Mouse (Mus musculus): ENCODE measurements at regions not wholly inside any gene's neighbourhood (a gene's known extent, or its start where the extent isn't known, plus 50 kb on each side); places are given as distances from the start of the nearest gene placed in this dataset.

DNA sequence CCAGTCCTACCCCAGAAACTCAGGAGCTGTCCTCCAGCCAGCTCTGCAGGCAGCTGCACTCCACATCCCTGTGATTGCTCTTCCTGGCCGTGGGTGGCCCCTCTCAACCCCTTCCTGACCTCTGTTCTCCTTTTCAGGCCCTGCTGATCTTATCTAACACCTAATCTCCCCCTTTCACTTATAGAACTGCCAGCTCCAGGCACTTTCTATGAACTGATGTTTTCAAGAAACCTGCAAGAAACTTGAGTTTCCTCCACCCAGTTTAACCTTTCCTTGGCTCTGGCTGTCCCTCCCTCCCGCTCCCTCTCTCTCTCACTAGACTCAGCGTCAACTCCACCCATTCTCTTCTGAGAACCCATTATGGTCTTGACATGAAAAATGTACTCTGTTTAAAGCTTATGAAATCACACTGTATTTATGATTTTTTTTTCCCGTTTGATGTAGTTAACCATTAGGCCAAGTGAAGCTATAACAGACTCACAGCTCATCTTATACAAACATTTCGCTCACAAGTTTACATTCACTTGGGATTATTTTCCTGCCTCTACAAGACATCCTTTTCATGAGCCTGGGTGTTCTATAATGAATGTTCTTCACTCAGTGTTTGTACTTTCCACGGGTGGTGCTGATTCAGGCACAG, 279.8 kb upstream of the Foxq1 start:
- 44% methylated on average over 6 of the region's 6 CpGs for WGBS (ENCODE audit: insufficient replicate concordance)
- Histone ChIP-seq H3K36me3 (no peaks in the 10 kb centered on the region), H3K4me3 (no peak overlapping the region), H3K27me3 (replicated peaks) (no peaks in the 10 kb centered on the region), H3K4me1 (no peaks in the 10 kb centered on the region), H3K27ac (no peak overlapping the region), H3K4me2 (no peak overlapping the region), H3K9ac (no peak overlapping the region), H3K9me3 (replicated peaks) (no peaks in the 10 kb centered on the region)
- no peak for ATAC-seq

DNA sequence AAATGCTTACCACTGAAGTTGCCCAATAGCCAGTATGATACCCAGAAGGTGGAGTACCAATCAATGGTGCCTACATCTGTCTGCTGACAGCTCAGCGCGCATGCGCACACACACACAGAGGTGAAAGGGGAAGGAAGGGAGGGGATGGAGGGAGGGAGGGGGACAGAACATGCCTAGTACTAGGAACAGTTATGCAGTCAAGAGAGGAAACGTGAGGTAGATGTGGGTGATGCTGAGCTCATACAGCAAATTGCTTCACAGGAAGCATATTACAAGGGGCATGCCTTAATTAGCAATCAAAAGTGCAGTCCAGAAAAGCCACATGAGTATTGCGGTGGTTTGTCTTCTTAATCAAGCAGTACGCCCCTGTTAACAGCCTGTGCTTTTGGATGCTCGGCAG, 265.3 kb upstream of the Foxq1 start:
- H3K36me3 ChIP-seq = no peaks in the 10 kb centered on the region
- ATAC-seq = no peak
- H3K4me2 ChIP-seq = no peak overlapping the region
- H3K4me3 ChIP-seq = no peak overlapping the region
- H3K27me3 ChIP-seq (replicated peaks) = no peaks in the 10 kb centered on the region
- H3K9me3 ChIP-seq (replicated peaks) = no peaks in the 10 kb centered on the region
- no peak overlapping the region for H3K9ac ChIP-seq
- H3K4me1 ChIP-seq = no peaks in the 10 kb centered on the region
- 74% methylated on average over 7 of the region's 7 CpGs for WGBS (ENCODE audit: insufficient replicate concordance)
- no peak overlapping the region for H3K27ac ChIP-seq

DNA sequence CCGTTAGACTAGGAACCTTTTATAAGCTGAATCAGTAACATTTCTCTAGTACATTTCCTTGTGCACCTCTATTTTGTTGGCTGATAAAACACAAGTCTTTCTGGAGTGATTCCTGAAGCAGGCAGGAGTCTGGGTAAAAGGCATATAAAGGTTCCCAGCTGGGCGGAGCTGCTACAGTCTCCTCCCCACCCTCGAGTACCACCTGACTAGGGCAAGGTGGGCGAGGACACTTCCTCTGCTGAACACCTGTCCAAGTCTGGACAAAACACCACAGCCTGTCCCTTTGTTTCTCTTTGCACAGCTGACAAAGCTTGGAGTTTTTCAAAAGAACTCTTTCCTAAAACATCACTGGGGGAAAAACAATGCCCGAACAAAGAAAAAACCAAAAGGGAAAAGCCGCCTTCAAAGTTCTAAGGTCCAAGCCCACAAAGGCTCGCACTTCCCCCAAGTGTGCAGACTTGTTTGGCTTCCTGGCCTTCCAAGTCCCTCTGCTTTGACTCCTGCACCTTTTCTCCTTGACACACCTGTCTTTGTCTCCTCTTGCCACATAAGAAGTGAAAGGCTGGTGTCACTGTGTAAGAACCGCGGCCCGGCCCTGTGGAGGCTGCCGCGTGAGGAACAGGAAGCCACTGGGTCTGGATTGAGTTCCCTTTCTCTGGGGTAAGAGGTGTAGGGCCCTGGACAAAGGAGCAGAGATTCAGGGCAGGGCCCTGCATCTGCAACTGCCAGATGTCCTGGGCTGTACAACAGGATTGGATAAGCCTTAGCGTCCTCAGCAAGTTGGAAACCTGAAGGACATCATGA, 263.1 kb upstream of the Foxq1 start:
- no peak for ATAC-seq

DNA sequence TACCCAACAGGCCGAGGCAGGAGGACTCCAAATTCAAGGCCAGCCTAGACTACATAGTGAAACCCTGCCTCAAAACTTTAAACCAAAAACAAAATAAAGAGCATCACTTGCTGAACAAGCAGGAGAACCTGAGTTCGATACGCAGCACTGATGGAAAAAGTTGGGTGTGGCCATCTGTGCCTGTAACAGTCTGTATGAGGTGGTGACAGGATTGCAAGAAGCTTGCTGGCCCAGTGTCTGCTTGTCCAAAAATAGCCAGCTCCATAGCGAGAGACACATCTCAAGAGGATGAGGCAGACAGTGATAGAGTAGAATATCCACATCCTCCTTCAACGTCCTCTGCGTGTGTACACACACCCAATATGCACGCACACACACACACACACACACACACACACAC, 261.9 kb upstream of the Foxq1 start:
- no peak overlapping the region for H3K4me2 ChIP-seq
- no peaks in the 10 kb centered on the region for H3K4me1 ChIP-seq
- WGBS (ENCODE audit: insufficient replicate concordance) = 69% methylated on average over 7 of the region's 7 CpGs
- no peaks in the 10 kb centered on the region for H3K27me3 ChIP-seq (replicated peaks)
- H3K9ac ChIP-seq = no peak overlapping the region
- H3K27ac ChIP-seq = no peak overlapping the region
- no peaks in the 10 kb centered on the region for H3K9me3 ChIP-seq (replicated peaks)
- no peak overlapping the region for H3K4me3 ChIP-seq
- no peaks in the 10 kb centered on the region for H3K36me3 ChIP-seq
- ATAC-seq = no peak

More for the DNA sequence above, 263.1 kb upstream of the Foxq1 start:
- H3K27me3 ChIP-seq (replicated peaks) = no peaks in the 10 kb centered on the region
- no peak overlapping the region for H3K9ac ChIP-seq
- no peaks in the 10 kb centered on the region for H3K9me3 ChIP-seq (replicated peaks)
- no peaks in the 10 kb centered on the region for H3K4me1 ChIP-seq
- 63% methylated on average over 13 of the region's 13 CpGs for WGBS (ENCODE audit: insufficient replicate concordance)
- H3K4me2 ChIP-seq = no peak overlapping the region
- H3K36me3 ChIP-seq = no peaks in the 10 kb centered on the region
- H3K27ac ChIP-seq = no peak overlapping the region
- no peak overlapping the region for H3K4me3 ChIP-seq

DNA sequence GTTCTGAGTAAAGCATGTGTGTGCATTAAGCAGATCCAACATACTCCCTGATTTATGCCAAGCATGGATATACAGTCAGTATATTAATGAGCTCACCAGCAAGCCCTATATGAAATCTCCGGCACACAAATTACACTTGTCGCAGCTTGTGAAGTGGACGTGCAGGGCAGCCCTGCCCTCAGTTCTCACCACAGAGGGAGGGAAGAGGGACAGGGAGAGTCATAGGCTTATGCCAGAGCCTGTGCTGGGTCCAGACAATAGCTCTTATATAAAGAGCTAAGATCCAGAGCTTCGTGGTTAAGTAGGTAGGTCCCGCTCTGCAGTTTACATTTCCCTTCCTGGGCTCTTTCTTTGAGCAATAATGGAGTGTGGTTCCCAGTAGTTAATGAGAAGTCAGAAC, 252.7 kb upstream of the Foxq1 start:
- H3K4me1 ChIP-seq = no peaks in the 10 kb centered on the region
- 61% methylated on average over 5 of the region's 5 CpGs for WGBS (ENCODE audit: insufficient replicate concordance)
- H3K27me3 ChIP-seq (replicated peaks) = no peaks in the 10 kb centered on the region
- no peaks in the 10 kb centered on the region for H3K9me3 ChIP-seq (replicated peaks)
- no peak overlapping the region for H3K4me2 ChIP-seq
- H3K27ac ChIP-seq = no peak overlapping the region
- H3K4me3 ChIP-seq = no peak overlapping the region
- H3K36me3 ChIP-seq = no peaks in the 10 kb centered on the region
- ATAC-seq = no peak
- no peak overlapping the region for H3K9ac ChIP-seq

DNA sequence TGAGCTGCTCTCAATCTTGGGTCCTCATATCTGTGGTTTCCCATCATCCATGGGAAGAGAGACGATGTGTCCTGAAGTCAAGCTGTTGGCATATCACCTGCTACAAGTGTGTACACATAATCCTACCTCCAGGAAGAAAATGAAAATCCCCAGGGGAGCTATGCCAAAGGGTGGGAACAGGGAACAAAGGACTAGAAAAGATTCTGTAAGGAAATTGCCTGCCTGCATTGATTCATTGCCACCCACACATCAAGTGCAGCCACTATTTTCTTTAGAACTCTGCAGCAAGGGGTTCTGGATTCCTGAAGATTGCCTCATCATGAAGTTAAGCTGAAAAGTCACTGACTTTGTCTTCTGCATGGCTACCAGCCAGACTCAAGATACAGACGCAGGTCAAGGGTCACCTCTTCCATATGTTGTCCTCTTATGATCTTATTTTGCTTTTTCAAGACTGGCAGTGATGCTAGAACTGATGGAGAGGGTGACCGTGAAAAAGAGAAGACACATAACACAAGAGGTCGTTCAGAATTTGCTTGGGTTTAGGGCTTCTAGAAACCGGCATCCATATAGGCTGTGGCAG, 251.6 kb upstream of the Foxq1 start:
- Histone ChIP-seq H3K4me1 (no peaks in the 10 kb centered on the region), H3K27me3 (replicated peaks) (no peaks in the 10 kb centered on the region), H3K36me3 (no peaks in the 10 kb centered on the region), H3K9me3 (replicated peaks) (no peaks in the 10 kb centered on the region), H3K9ac (no peak overlapping the region), H3K27ac (no peak overlapping the region), H3K4me2 (no peak overlapping the region), H3K4me3 (no peak overlapping the region)
- 64% methylated on average over 5 of the region's 5 CpGs for whole genome bisulfite sequencing (ENCODE audit: insufficient replicate concordance)
- no peak for ATAC-seq

DNA sequence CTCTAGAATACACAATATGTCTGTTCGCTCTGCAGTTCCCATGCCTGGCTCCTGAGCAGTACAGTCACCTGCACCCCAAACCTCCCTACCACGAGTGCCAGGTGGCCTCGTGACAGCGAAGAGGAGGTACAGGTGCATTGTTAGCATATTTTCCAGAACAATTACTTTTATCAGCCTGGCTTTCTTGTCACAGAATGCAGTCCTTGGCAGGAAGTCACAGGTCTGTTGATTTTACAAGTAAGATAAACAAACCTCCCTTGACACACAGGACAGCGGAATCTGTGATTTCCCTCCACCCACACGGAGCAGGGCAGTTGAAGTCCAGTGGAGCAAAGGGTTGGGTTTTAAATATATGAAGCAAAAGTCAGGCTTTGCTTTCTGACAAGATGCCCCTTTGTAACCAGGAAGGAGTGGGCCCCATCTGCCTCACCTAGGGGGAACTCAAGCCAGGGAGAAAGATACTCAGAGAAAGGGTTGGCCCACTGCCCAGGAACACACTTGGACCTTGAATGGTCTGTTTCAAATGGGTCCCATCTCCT, 246.8 kb upstream of the Foxq1 start:
- Histone ChIP-seq H3K4me3 (no peak overlapping the region), H3K9ac (no peak overlapping the region), H3K27ac (no peak overlapping the region), H3K27me3 (replicated peaks) (no peaks in the 10 kb centered on the region), H3K36me3 (no peaks in the 10 kb centered on the region), H3K4me1 (no peaks in the 10 kb centered on the region), H3K9me3 (replicated peaks) (no peaks in the 10 kb centered on the region), H3K4me2 (no peak overlapping the region)
- 34% methylated on average over 6 of the region's 6 CpGs for WGBS (ENCODE audit: insufficient replicate concordance)
- no peak for ATAC-seq

DNA sequence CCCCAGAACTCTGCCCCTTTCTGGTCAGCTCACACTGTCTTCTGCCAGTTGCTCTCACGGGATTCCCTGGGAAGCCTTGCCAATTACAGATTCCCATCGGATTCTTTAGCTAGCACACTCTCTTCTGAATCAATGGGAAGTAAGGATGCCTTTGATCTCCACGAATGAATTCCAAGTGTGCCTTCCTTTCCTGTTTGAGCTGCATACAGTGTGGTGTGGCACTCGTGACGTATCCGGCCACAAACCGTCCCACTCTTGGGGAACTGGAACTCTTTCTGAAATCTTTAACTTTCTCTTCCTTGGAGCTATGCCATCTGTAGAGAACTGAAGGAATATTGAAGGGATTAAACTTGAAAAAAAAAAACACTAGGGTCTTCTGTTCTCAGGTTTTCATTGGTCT, 243.2 kb upstream of the Foxq1 start:
- no peaks in the 10 kb centered on the region for H3K9me3 ChIP-seq (replicated peaks)
- no peaks in the 10 kb centered on the region for H3K36me3 ChIP-seq
- H3K9ac ChIP-seq = no peak overlapping the region
- H3K4me2 ChIP-seq = no peak overlapping the region
- no peak overlapping the region for H3K4me3 ChIP-seq
- H3K27ac ChIP-seq = no peak overlapping the region
- no peaks in the 10 kb centered on the region for H3K27me3 ChIP-seq (replicated peaks)
- no peak for ATAC-seq
- WGBS (ENCODE audit: insufficient replicate concordance) = 47% methylated on average over 7 of the region's 7 CpGs
- no peaks in the 10 kb centered on the region for H3K4me1 ChIP-seq

DNA sequence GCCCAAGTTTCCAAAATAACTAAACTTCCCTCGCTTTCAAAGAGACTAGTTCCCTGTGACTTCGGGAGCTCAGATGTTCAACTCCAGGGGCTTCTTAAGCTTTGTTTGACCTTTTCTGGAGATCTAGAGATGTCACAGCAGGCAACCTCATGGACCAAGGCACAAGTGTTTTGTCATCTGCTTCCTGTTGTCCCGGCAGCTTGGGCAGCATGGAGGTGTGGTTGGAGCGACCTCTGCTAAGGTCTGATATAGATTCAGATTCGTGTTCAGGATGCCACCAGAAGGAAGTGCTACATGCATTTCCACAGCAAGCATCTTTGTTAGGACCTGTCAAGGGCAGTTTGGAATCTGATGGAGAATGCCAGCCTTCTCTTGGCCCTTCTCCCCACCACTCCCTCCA, 242.1 kb upstream of the Foxq1 start:
- no peaks in the 10 kb centered on the region for H3K9me3 ChIP-seq (replicated peaks)
- H3K27me3 ChIP-seq (replicated peaks) = no peaks in the 10 kb centered on the region
- no peak overlapping the region for H3K4me3 ChIP-seq
- no peaks in the 10 kb centered on the region for H3K36me3 ChIP-seq
- no peak overlapping the region for H3K9ac ChIP-seq
- no peak overlapping the region for H3K4me2 ChIP-seq
- 31% methylated on average over 5 of the region's 5 CpGs for WGBS (ENCODE audit: insufficient replicate concordance)
- H3K27ac ChIP-seq = no peak overlapping the region
- no peak for ATAC-seq
- H3K4me1 ChIP-seq = no peaks in the 10 kb centered on the region

DNA sequence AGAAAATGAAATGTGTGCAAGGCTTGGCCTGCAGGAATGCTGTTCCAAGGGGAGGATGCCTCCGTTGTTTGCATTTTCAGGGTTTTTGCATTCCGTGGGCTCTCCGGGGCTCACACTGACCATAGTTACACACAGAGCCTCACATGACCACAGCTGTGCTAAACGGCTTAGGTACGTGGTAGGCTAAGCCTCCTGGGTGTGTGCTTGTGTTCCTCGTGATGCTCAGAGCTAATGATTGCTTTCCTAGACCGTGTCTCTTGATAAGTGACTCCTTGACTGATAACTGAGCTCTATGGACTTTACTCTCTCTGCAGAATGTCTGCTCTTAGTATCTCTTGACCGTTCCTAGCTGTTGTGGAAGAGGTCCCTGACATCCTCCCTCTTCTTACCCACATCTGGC, 238.9 kb upstream of the Foxq1 start:
- Histone ChIP-seq H3K4me1 (no peaks in the 10 kb centered on the region), H3K27ac (no peak overlapping the region), H3K4me2 (no peak overlapping the region), H3K9ac (no peak overlapping the region), H3K9me3 (replicated peaks) (no peaks in the 10 kb centered on the region), H3K36me3 (no peaks in the 10 kb centered on the region), H3K27me3 (replicated peaks) (no peaks in the 10 kb centered on the region), H3K4me3 (no peak overlapping the region)
- ATAC-seq = no peak
- 61% methylated on average over 8 of the region's 8 CpGs for WGBS (ENCODE audit: insufficient replicate concordance)

DNA sequence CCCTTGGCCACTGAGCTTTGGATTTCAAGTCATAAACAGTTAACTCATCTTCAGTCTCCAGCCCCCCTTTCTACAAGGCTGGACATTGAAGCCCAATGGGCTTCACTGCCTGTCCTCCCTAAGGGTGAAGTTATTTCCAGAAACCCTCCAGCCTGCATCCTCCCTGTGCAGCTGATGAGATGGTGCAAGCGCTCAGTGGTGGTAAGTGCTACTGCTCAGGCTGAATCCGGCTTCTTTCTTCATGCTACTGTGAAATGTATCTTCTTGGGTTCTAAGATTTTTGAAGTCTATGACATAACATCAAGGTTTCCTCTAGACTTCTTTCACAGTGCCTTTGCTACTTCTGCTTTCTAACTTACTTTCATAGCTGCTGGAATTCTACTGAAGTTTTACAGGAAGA, 237.9 kb upstream of the Foxq1 start:
- Histone ChIP-seq H3K27ac (no peak overlapping the region), H3K27me3 (replicated peaks) (no peaks in the 10 kb centered on the region), H3K4me3 (no peak overlapping the region), H3K9ac (no peak overlapping the region), H3K4me1 (no peaks in the 10 kb centered on the region), H3K4me2 (no peak overlapping the region), H3K36me3 (no peaks in the 10 kb centered on the region), H3K9me3 (replicated peaks) (no peaks in the 10 kb centered on the region)
- 61% methylated on average over 2 of the region's 2 CpGs for WGBS (ENCODE audit: insufficient replicate concordance)
- ATAC-seq = no peak

DNA sequence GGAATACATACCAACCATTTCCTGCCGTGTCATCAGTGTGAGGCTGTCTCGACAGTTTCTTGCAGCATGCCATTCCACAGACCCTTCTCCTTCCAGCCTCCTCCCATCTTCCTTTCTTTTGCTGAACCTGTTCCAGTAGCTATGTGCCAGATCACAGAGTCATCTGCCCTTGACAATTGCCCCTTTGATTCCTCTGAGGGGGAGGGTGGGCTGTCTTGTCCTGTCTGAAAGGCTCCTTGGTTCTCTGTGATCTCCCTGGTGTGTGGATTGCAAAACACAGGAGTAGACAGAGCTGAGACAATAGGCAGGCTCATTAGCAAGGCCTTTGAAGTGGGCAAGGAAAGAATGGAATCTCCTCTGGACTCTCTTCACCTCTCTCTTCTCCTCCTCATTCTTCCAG, 234.5 kb upstream of the Foxq1 start:
- 43% methylated on average over 2 of the region's 2 CpGs for WGBS (ENCODE audit: insufficient replicate concordance)
- no peak for ATAC-seq

More for the DNA sequence above, 234.5 kb upstream of the Foxq1 start:
- Histone ChIP-seq H3K27me3 (replicated peaks) (no peaks in the 10 kb centered on the region), H3K9me3 (replicated peaks) (no peaks in the 10 kb centered on the region), H3K4me2 (no peak overlapping the region), H3K27ac (no peak overlapping the region), H3K4me1 (no peaks in the 10 kb centered on the region), H3K36me3 (no peaks in the 10 kb centered on the region), H3K9ac (no peak overlapping the region), H3K4me3 (no peak overlapping the region)
